In genomic region chr19:24794350-24794749, GRCm38 (mm10) we compare ENCODE assay signal across 12 mouse cellular contexts.
DNase-seq lines count a peak whose midpoint lies in the region; ATAC-seq lines count a peak whose summit lies in the region.
"Had no signal": no experiment of that assay in that cellular context is flagged by ENCODE, and none has a peak within 500 bp of the region (broad histone marks: within the 10 kb centered on the region; RNA-seq: fewer than 3 reads in every experiment).

No protein-coding gene starts in this region.

- H3K4me2 ChIP-seq in heart, embryonic 12.5 days = peak overlapping the region; percentile 31; the same call in 1 of the 2 replicates
- H3K4me2 ChIP-seq in liver, embryonic 12.5 days = peak overlapping the region; percentile 61
- H3K4me2 ChIP-seq: embryonic facial prominence, embryonic 15.5 days had no signal

- H3K4me3 ChIP-seq in heart, embryonic 12.5 days = no peak overlapping the region
- peak overlapping the region; percentile 16 for H3K4me3 ChIP-seq in liver, embryonic 12.5 days
- H3K4me3 ChIP-seq: embryonic facial prominence, embryonic 15.5 days had no signal

- H3K27ac ChIP-seq in heart, embryonic 12.5 days (ENCODE audit: poor library complexity, severe bottlenecking) = peak overlapping the region; percentile 9
- H3K27ac ChIP-seq in liver, embryonic 12.5 days = peak overlapping the region; percentile 97
- H3K27ac ChIP-seq: embryonic facial prominence, embryonic 15.5 days had no signal

- DNase-seq in heart, postnatal 4 days = no peak
- DNase-seq in spleen, postnatal 36 days (ENCODE audit: low spot score in 2 of 2) = peak; percentile 7 to 19
- DNase-seq in spleen, adult 12 weeks (ENCODE audit: low spot score) = no peak
- DNase-seq in yolk sac, embryonic 10.5 days (ENCODE audit: low spot score) = peak; percentile 33
- DNase-seq in T-cell, adult 2 months (ENCODE audit: low spot score) = no peak
- DNase-seq in neural tube, embryonic 10.5 days (ENCODE audit: extremely low spot score, low spot score) = no peak
- DNase-seq: cerebellum, postnatal 25 days; right cerebral cortex, postnatal 14 days; thymus, postnatal 4 days had no signal

- H3K4me1 ChIP-seq in heart, embryonic 12.5 days (replicated peaks) = peaks cover 32% of the 10 kb centered on the region
- peaks cover 59% of the 10 kb centered on the region for H3K4me1 ChIP-seq in liver, embryonic 12.5 days
- H3K4me1 ChIP-seq: embryonic facial prominence, embryonic 15.5 days had no signal

- WGBS in heart, embryonic 12.5 days = 9% methylated on average over 6 of the region's 6 CpGs
- WGBS in liver, embryonic 12.5 days (ENCODE audit: insufficient replicate concordance) = 11% methylated on average over 6 of the region's 6 CpGs

- ATAC-seq in heart, embryonic 12.5 days (ENCODE audit: insufficient number of reproducible peaks, low FRiP score) = peak; percentile 80
- peak; percentile 98 for ATAC-seq in liver, embryonic 12.5 days

- no peak overlapping the region for H3K9ac ChIP-seq in heart, embryonic 12.5 days
- H3K9ac ChIP-seq in liver, embryonic 12.5 days = peak overlapping the region; percentile 54; the same call in 1 of the 2 replicates
- H3K9ac ChIP-seq: embryonic facial prominence, embryonic 15.5 days had no signal

- H3K36me3 ChIP-seq in heart, embryonic 12.5 days = no peaks in the 10 kb centered on the region
- no peaks in the 10 kb centered on the region for H3K36me3 ChIP-seq in liver, embryonic 12.5 days
- H3K36me3 ChIP-seq: embryonic facial prominence, embryonic 15.5 days had no signal

- no peaks in the 10 kb centered on the region for H3K9me3 ChIP-seq in heart, embryonic 12.5 days (replicated peaks)
- no peaks in the 10 kb centered on the region for H3K9me3 ChIP-seq in liver, embryonic 12.5 days (replicated peaks)
- H3K9me3 ChIP-seq: embryonic facial prominence, embryonic 15.5 days had no signal

- H3K27me3 ChIP-seq in heart, embryonic 12.5 days (replicated peaks) = no peaks in the 10 kb centered on the region
- H3K27me3 ChIP-seq in liver, embryonic 12.5 days (replicated peaks) = peaks cover 5% of the 10 kb centered on the region; the same call in 1 of the 2 replicates
- H3K27me3 ChIP-seq: embryonic facial prominence, embryonic 15.5 days had no signal

Comparison
In these comparisons a context has a peak if more than half of its experiments do, and no peak if none do; other contexts are left out.
1. DNase-seq: peak in spleen, postnatal 36 days (2 of 2) and yolk sac, embryonic 10.5 days (single experiment); none in heart, postnatal 4 days (single experiment), spleen, adult 12 weeks (single experiment), T-cell, adult 2 months (single experiment) and neural tube, embryonic 10.5 days (single experiment).